Mouse (Mus musculus) mouse embryonic stem cell (cell line): ENCODE data around the gene Crb2.

Experiments used
- in situ Hi-C, 2 experiments: fragments of 300-500 bp; cut with MboI; formaldehyde crosslinking; loops; 1 replicate in 1 of 2; 3 replicates in 1 of 2; pipeline ENCODE4 v1.14.3; 2019 to 2020; ENCODE audit warnings: low sequenced_read_pairs in 2 of 2, low pct_unique_long_range_greater_than_20kb in 1 of 2, mixed read lengths in 1 of 2; ENCODE audit not compliant: unreplicated experiment in 1 of 2

The Crb2 gene

GRCm38 (mm10) chr2:37776016-37776415 is at the start of gene Crb2:
Crb2 (plus strand) TSS chr2:37776249.
- in situ Hi-C loops, result no loop called here

DNA sequence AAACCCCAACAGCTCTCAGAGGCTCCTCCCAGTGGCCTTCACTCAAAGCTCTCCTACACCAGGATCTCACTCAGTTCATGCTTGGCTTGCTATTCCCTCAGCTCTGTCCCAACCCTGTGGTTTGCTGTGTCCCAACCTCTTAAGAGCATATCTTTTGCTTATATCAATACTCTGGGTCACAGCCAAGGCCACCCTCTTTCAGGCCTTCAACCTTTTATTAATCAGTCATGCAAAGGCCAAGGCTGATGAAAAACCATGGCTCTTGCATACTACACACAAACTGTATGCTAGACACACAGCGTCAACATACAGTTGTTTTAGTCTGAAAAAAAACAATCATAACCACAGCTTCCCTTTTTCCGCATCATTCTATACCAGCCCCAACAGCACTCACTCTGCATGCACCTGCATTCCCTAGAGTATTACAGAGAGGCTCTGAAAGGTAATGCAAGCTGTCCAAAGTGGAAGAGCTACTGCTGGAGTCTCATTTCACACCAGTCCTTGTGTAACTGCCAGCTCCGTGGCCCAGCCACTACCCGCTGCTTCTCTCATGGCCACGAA is 44.7 kb upstream of the Crb2 start:
- in situ Hi-C loops, result no loop called here

GRCm38 (mm10) chr2:37734979-37735806 is 40.9 kb upstream of the Crb2 start:
- in situ Hi-C loops, result no loop called here

- in situ Hi-C loops, result no loop called here
These were observed 40.3 kb upstream of the Crb2 start for GRCm38 (mm10) chr2:37735807-37736188.

DNA sequence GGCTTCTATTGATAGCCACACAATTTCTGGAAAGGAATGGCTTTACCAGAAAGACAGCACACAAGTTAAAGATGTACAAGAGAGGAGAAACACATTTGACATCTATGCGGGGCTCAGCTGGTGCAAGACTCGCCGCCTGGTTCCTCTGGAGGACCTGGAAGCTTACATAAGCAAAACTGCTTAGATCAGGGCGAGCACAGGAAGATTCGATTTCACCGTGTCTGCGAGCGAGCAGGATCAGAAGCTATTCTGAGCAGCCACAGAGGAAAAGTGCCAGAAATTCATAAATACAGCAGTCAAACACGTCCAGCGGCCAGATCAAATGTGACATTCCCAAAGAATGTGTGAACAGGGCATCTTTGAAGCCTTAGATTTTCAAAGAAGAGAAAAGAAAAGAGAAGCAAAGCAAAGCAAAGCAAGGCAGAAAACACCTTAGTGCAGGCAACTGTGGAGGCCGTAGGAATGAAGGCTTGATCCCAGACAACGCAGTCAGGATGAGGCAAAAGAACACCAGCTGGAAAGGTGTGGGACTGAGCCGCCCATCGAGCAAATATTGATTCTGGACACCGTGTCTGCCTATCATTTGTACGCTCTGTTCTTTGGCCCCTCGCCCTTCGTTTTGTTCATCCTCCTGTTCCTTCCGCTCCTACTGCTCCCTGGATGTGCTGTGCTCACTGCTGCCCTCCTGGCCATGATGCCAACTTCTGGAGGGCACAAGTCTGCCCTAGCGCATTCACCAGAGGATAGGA is 34.1 kb upstream of the Crb2 start:
- in situ Hi-C loops, result no loop called here

DNA sequence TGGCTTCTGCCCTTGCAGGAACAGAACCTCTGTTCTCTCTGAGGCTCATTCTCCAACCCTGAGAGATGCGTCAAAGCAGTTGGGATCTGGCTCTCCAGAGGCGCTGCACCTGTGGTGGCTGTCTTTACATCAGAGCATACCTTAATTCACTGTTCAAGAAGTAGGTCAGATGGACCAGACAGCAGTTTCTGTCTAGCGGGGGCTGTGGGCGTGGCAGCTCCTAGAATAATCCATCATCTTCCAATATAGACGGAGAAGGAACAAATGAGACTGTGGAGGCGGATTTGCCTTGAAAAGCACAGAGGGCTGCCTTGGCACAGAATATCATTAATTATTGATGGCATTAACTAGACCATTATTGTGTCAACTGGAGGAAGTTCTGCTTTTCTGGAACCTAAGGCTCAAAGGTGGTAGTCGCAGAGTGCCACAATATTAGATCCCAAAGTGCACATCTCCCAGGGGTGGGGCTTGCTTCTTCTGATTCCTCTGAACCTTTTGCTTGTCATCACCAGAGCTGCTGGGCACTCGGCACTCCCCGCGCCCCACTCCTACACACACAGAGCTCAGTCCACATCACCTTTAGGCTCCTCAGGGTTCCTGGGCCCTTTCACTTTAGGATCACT is 31.2 kb upstream of the Crb2 start:
- in situ Hi-C loops, result no loop called here

- in situ Hi-C loops, result no loop called here
These were observed 29.6 kb upstream of the Crb2 start for GRCm38 (mm10) chr2:37746293-37747049.

DNA sequence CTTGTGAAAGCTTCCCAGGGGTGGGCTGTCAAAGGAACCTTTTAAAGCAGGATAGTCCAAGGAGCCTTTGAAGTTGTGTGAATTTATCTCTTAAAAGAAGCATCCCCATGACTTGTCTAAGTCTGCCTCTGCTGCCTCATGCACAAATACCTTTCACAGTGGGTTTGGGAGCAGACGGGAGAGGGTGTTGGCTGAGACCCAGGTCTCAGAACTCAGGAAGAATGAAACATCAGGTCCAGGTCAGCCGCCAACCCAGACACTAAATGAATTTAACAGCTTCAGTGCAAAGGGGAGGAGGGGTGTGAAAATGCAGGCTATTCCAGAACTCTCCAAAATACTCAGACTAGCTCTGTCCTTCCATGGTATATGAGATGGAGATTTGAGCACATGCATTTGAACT is 28.1 kb upstream of the Crb2 start:
- in situ Hi-C loops, result no loop called here

DNA sequence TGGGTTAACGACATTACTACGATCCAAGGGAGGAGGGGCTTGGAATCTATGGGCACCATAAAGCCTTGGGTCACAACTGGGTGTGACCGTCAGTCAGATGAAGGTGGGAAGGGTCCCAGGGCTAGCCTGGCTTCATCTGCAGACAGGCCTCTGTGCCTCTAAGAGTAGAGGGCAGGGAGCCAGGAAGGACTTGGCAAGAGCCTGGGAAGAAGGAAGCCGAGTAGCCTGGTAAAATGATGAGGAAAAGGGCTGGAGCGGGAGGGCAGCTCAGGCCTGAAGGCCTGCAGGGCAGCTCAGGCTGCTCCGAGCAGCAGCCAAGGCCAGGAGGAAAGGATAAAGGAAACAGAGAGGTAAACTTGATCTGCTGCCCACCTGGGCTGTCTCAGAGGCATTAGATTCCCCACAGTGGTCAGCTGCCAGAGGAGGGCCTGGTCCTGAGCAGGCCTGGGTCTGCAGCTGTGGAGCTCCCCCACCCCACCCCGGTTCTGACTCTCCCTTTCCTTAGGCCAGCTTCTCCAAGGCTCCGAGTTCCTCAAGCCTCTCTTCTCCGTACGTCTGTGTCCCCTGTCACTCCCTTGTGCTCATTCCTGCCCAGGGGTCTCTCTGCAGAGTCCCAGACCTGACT is 27.5 kb upstream of the Crb2 start:
- in situ Hi-C loops, result no loop called here

GRCm38 (mm10) chr2:37749323-37749722 is 26.7 kb upstream of the Crb2 start:
- in situ Hi-C loops, result no loop called here

DNA sequence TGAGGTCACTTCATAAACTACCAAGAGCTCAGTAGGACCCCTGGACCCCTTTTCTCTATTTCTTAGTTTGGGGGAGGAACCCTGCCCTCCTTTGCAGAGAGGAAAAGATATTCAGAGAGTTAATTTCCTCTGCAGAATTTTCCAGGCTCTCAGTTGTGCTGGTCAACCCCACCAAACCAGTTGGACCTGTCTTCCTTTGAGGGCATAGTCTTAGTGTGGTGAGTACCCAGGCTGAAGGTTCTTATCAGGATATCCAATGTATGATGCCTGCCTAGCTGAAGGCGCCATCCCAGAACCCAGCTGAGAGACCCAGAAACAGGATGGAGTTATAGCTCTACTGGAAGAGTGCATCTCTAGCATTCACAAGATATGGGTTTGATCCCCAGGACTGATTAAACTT is 24.9 kb upstream of the Crb2 start:
- in situ Hi-C loops, result no loop called here

DNA sequence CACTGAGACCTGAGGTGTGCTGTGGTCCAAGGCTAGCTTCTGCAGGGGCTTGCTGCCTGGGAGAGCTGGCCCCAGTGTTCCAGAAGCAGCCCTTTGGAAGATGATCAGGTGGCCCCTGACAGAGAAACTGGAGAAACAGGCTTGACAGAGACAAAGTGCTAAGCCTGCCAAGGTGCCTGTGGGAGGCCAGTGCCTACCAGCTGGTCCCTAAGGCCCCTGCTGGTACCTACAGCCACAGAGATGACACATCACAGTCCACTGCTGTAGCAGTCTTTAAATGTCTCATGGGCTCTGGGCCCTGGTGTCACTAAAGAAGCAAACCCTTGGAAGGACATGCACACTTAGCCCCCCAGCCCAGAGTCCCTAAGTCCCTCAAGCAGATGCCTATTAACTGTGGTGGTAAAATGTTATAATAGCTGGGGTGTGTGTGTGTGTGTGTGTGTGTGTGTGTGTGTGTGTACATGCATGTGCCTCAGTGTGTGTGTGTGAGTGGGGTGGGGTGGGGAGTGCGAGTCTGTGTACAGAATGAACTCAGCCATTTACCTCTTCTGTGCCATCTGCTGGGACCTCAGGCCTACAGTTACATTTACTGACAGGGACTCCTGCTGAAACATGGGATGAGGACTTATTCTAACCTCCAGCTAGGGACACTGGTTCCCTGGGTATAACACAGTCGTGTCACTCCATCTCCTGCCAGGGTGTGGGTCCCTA is 19.7 kb upstream of the Crb2 start:
- in situ Hi-C loops, result no loop called here

DNA sequence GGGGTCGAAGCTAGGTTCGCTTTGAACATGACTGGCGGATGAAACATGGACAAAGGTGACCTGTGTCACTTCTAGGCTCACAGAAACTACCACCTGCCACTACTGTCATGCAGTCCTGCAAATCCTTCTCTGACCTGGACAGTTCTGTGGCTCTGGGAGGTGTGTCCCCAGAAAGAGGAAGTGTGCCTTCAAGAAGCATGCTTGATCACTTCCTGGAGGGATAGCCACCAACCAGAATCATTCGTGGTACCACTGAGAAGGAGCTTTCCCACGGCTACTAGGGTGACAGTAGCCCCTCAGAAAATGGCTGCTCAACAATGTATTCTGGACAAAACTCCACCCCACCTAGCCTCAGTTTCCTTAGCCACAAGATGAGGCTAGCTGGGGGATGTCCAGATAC is 19.0 kb upstream of the Crb2 start:
- in situ Hi-C loops, result no loop called here

GRCm38 (mm10) chr2:37757784-37758183 is 18.3 kb upstream of the Crb2 start:
- in situ Hi-C loops, result no loop called here

DNA sequence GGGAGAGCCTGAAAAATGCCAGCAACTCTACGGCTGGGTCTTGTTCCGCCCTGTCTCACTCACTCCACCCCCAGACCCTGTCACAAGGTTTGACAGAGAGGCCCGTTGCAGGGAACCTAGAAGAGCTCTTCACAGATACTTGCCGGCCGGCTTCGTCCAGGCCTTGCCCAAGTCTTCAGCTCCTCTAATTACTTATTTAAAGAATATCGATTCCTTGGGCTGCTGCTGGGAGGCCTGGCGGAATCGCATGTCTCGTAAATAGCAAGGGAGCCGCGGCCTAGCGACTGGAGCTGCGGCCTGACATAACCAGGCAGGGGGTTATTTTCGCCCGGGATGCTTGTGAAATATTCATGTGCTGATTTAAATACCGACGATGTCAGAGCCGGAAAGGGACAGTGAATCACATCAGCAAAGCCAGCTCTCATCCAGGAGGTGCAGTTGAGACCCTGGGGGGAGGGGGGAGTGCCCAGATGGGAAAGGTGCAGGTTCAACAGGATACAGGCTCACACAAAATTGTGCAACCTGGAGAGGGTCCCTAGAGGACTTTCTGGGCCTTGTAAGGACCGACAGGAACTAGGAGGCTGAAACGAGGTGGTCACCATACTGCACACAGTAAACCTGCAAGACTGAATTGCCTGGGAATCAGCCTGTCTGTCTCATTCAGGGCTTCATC is 17.6 kb upstream of the Crb2 start:
- in situ Hi-C loops, result no loop called here

DNA sequence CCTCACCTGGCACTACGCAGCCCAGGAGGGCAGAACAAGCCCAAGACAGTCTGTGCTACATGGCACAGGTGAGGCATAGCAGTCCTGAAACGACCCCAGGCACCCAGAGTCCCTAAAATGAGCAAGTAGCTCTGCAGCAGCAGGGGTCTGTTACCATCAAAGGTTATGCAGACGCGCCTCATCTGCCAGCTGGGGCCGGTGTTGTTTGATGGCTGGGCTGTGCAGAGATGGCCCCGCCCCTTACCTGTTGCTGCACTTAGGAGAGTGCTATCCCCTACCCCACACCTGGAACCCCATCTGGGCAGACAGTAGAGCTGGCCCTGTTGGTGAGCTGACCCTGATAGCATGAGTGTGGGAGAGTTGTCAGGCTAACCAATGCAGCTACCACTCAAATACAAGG is 15.4 kb upstream of the Crb2 start:
- in situ Hi-C loops, result no loop called here

GRCm38 (mm10) chr2:37763638-37764037 is 12.4 kb upstream of the Crb2 start:
- in situ Hi-C loops, result no loop called here
